Mouse (Mus musculus) neutrophil, adult 59 days (primary cell): ENCODE data around the gene Atp6ap2. TPM values are rescaled to one million over a fixed set of nuclear protein-coding genes. Genes with fewer than 3 reads are reported as not detected.

Experiments used
- total RNA-seq, 2 experiments: library from RNA; stranded (reverse); gene quantifications; 1 replicate in 1 of 2; 2 replicates in 1 of 2; pipeline ENCODE4 v1.2.4; 2023

Atp6ap2 gene
- 10 to 100 TPM; 82.5 to 89.3 TPM for total RNA-seq

DNA sequence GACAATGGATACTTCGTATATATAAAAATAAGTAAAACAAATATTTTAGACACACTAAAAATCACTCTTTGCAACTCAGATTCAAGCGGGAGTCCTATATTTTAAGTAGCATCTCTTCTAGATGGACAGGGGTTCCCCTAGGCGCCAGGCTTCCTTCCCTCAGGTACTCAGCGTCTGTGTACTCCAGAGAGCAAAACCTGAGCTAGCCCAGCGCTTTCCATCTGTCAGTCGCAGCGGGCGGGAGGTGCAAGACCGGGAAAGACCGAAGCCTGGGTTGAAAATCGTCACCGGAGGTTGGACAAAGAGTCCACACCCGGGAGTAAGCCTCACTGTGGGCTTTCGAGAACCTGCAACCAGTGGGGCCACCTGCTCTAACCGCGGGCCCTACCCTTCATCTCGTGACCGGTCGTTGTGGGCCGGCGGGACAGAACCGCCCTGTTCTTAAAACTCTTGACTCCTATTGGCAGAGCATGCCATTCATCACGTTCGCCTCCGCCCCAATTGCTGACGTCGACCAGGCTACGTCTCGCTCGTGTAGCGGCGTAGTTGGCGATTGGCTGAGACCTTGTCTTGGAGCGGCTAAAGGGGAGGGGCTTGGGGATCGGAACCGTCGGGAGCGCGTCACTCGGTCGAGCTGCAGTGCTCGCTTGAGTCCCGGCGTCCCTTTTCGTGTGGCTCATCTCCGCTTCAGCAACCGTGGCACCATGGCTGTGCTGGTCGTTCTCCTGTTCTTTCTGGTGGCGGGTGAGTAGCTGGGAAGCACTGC, at the start of gene Atp6ap2:
TSS of gene Atp6ap2 (plus strand) at position 610 of the 766 bp plus-strand sequence.

Other genes starting within 250 kb of the Atp6ap2 start
- gene 1810030O07Rik, start 85.9 kb downstream of the Atp6ap2 start, total RNA-seq: 10 to 100 TPM; 10.1 to 18.5 TPM
- gene Med14, start 174.3 kb downstream of the Atp6ap2 start, total RNA-seq: 10 to 100 TPM; 28.0 to 29.2 TPM